Mouse (Mus musculus) liver, embryonic 11.5 days (tissue): ENCODE measurements around the gene Rph3al. TPM values are rescaled to one million over a fixed set of nuclear protein-coding genes. Genes with fewer than 3 reads are reported as not detected.

Experiments used
- ATAC-seq: fragments of 200-750 bp; cut with Nextera tagmentation; replicated peaks from 2 replicates; pipeline ENCODE4 v1.8.0; 2017; ENCODE audit warnings: moderate number of reproducible peaks, mild to moderate bottlenecking, moderate TSS enrichment, moderate library complexity; ENCODE audit not compliant: low FRiP score
- DNase-seq: peaks from one replicate; pipeline ENCODE4 v3.0.0-alpha.2; 2017; ENCODE audit warnings: low spot score
- H3K27ac ChIP-seq: fragments of 300-500 bp; sonication (generic); 2 replicates; pipeline ENCODE4 v1.5.1; 2014; ENCODE audit warnings: mild to moderate bottlenecking, low read depth, low read length, control low read depth
- H3K27me3 ChIP-seq: fragments of 300-500 bp; sonication (generic); replicated peaks from 2 replicates; pipeline ENCODE4 v1.6.1; 2014; ENCODE audit warnings: low read length, mixed read lengths; ENCODE audit not compliant: control insufficient read depth, insufficient read depth
- H3K36me3 ChIP-seq: fragments of 300-500 bp; sonication (generic); 2 replicates; pipeline ENCODE4 v1.6.1; 2014; ENCODE audit warnings: mild to moderate bottlenecking, low read length, moderate library complexity, mixed read lengths; ENCODE audit not compliant: control insufficient read depth, insufficient read depth
- H3K4me1 ChIP-seq: fragments of 300-500 bp; sonication (generic); replicated peaks from 2 replicates; pipeline ENCODE4 v1.6.1; 2014; ENCODE audit warnings: low read length, mixed read lengths; ENCODE audit not compliant: control insufficient read depth, insufficient read depth
- H3K4me2 ChIP-seq: fragments of 300-500 bp; sonication (generic); 2 replicates; pipeline ENCODE4 v1.6.1; 2014; ENCODE audit warnings: mild to moderate bottlenecking, control low read depth, moderate library complexity
- H3K4me3 ChIP-seq: fragments of 300-500 bp; sonication (generic); 2 replicates; pipeline ENCODE4 v1.5.1; 2014; ENCODE audit warnings: low read depth, low read length, control low read depth
- H3K9ac ChIP-seq: fragments of 300-500 bp; sonication (generic); 2 replicates; pipeline ENCODE4 v1.6.1; 2014; ENCODE audit warnings: low read depth, low read length, control low read depth
- H3K9me3 ChIP-seq: fragments of 300-500 bp; sonication (generic); 2 replicates; pipeline ENCODE4 v1.6.1; 2016; ENCODE audit warnings: low read length, inconsistent platforms, mixed read lengths; ENCODE audit not compliant: control insufficient read depth
- WGBS: fragments of 180-500 bp; shearing (Covaris S2); extraction: QIAGEN DNeasy Blood & Tissue Kit; methylation state at CpG from one replicate; pipeline ENCODE4 v1.1.7; 2014; 5-methylcytosine and 5-hydroxymethylcytosine counted together
- polyA plus RNA-seq: library from polyadenylated mRNA; unstranded; fragments of >200 nt; fragmentation: Nextera tagmentation; extraction: Ambion mirVana; gene quantifications from 2 replicates; pipeline ENCODE4 v1.2.1, GENCODE M21; 2014

Gene Rph3al
- polyA plus RNA-seq, 1 experiment from 2014 or later = 1.5 TPM

GRCm38 (mm10) chr11:75893956-75894355 lies 44.3 kb downstream of the Rph3al start:
- WGBS = 69% methylated on average over 2 of the region's 2 CpGs
- no peak for DNase-seq
- Histone ChIP-seq H3K27me3 (peaks cover 3% of the 10 kb centered on the region; the same call in 1 of the 2 replicates), H3K9me3 (no peaks in the 10 kb centered on the region), H3K27ac (no peak overlapping the region), H3K4me3 (no peak overlapping the region), H3K4me1 (0 out of 2 replicates have a peak, but pooled peaks cover 4% of the 10 kb centered on the region), H3K4me2 (no peak overlapping the region), H3K9ac (no peak overlapping the region), H3K36me3 (no peaks in the 10 kb centered on the region)
- no peak for ATAC-seq

- H3K4me1 ChIP-seq = no peaks in the 10 kb centered on the region
- H3K27ac ChIP-seq = no peak overlapping the region
- H3K4me3 ChIP-seq = no peak overlapping the region
- DNase-seq (no peak), ATAC-seq (no peak)
- no peak overlapping the region for H3K9ac ChIP-seq
- no peak overlapping the region for H3K4me2 ChIP-seq
- no peaks in the 10 kb centered on the region for H3K9me3 ChIP-seq
- 74% methylated on average over 3 of the region's 3 CpGs for WGBS
- H3K27me3 ChIP-seq = no peaks in the 10 kb centered on the region
- no peaks in the 10 kb centered on the region for H3K36me3 ChIP-seq
Measured at GRCm38 (mm10) chr11:75887349-75887748, 50.9 kb downstream of the Rph3al start.

- DNase-seq = no peak
Measured at GRCm38 (mm10) chr11:75881234-75881633, 57.0 kb downstream of the Rph3al start.

GRCm38 (mm10) chr11:75880064-75880463 lies 58.2 kb downstream of the Rph3al start:
- H3K27me3 ChIP-seq = no peaks in the 10 kb centered on the region
- 0 out of 2 replicates have a peak, but pooled peaks cover 2% of the 10 kb centered on the region for H3K4me1 ChIP-seq
- no peaks in the 10 kb centered on the region for H3K9me3 ChIP-seq
- no peak overlapping the region for H3K4me3 ChIP-seq
- no peak overlapping the region for H3K4me2 ChIP-seq
- H3K9ac ChIP-seq = no peak overlapping the region
- ATAC-seq = no peak
- no peaks in the 10 kb centered on the region for H3K36me3 ChIP-seq
- H3K27ac ChIP-seq = no peak overlapping the region
- DNase-seq = no peak
- WGBS = 73% methylated on average over 8 of the region's 8 CpGs

More at GRCm38 (mm10) chr11:75881234-75881633, 57.0 kb downstream of the Rph3al start:
- 0 out of 2 replicates have a peak, but pooled peaks cover under 1% of the 10 kb centered on the region for H3K4me1 ChIP-seq
- H3K9me3 ChIP-seq = no peaks in the 10 kb centered on the region
- H3K4me3 ChIP-seq = no peak overlapping the region
- no peaks in the 10 kb centered on the region for H3K27me3 ChIP-seq
- WGBS = 64% methylated on average over 3 of the region's 3 CpGs
- H3K4me2 ChIP-seq = no peak overlapping the region
- H3K36me3 ChIP-seq = no peaks in the 10 kb centered on the region
- H3K9ac ChIP-seq = no peak overlapping the region
- no peak overlapping the region for H3K27ac ChIP-seq
- ATAC-seq = no peak

GRCm38 (mm10) chr11:75878460-75878859 lies 59.8 kb downstream of the Rph3al start:
- Histone ChIP-seq H3K4me2 (no peak overlapping the region), H3K27ac (no peak overlapping the region), H3K9ac (no peak overlapping the region), H3K27me3 (no peaks in the 10 kb centered on the region), H3K4me3 (no peak overlapping the region), H3K36me3 (no peaks in the 10 kb centered on the region), H3K4me1 (0 out of 2 replicates have a peak, but pooled peaks cover 2% of the 10 kb centered on the region), H3K9me3 (no peaks in the 10 kb centered on the region)
- ATAC-seq = no peak
- no peak for DNase-seq
- 76% methylated on average over 8 of the region's 8 CpGs for WGBS

- no peaks in the 10 kb centered on the region for H3K9me3 ChIP-seq
- DNase-seq = no peak
- H3K27ac ChIP-seq = no peak overlapping the region
- 28% methylated on average over 15 of the region's 15 CpGs for WGBS
- no peaks in the 10 kb centered on the region for H3K27me3 ChIP-seq
- H3K9ac ChIP-seq = no peak overlapping the region
- H3K4me2 ChIP-seq = no peak overlapping the region
- no peaks in the 10 kb centered on the region for H3K36me3 ChIP-seq
- no peak overlapping the region for H3K4me3 ChIP-seq
- H3K4me1 ChIP-seq = 0 out of 2 replicates have a peak, but pooled peaks cover 2% of the 10 kb centered on the region
- ATAC-seq = no peak
Measured at GRCm38 (mm10) chr11:75876043-75876780, 62.0 kb downstream of the Rph3al start.

- H3K9ac ChIP-seq = no peak overlapping the region
- WGBS = 93% methylated on average over 1 of the region's 1 CpGs
- H3K4me1 ChIP-seq = 0 out of 2 replicates have a peak, but pooled peaks cover 2% of the 10 kb centered on the region
- DNase-seq (no peak), ATAC-seq (no peak)
- H3K9me3 ChIP-seq = no peaks in the 10 kb centered on the region
- H3K4me3 ChIP-seq = no peak overlapping the region
- no peak overlapping the region for H3K4me2 ChIP-seq
- H3K27ac ChIP-seq = no peak overlapping the region
- H3K27me3 ChIP-seq = 0 out of 2 replicates have a peak, but pooled peaks cover 7% of the 10 kb centered on the region
- H3K36me3 ChIP-seq = no peaks in the 10 kb centered on the region
Measured at GRCm38 (mm10) chr11:75871688-75872087, 66.5 kb downstream of the Rph3al start.

GRCm38 (mm10) chr11:75870947-75871346 lies 67.3 kb downstream of the Rph3al start:
- Histone ChIP-seq H3K36me3 (no peaks in the 10 kb centered on the region), H3K4me2 (no peak overlapping the region), H3K4me3 (no peak overlapping the region), H3K4me1 (no peaks in the 10 kb centered on the region), H3K9ac (no peak overlapping the region), H3K27ac (no peak overlapping the region), H3K9me3 (no peaks in the 10 kb centered on the region), H3K27me3 (0 out of 2 replicates have a peak, but pooled peaks cover 7% of the 10 kb centered on the region)
- WGBS = 63% methylated on average over 4 of the region's 4 CpGs
- DNase-seq = no peak
- ATAC-seq = no peak

GRCm38 (mm10) chr11:75870386-75870785 lies 67.8 kb downstream of the Rph3al start:
- Histone ChIP-seq H3K4me1 (no peaks in the 10 kb centered on the region), H3K9ac (no peak overlapping the region), H3K27ac (no peak overlapping the region), H3K9me3 (no peaks in the 10 kb centered on the region), H3K27me3 (0 out of 2 replicates have a peak, but pooled peaks cover 7% of the 10 kb centered on the region), H3K36me3 (no peaks in the 10 kb centered on the region), H3K4me3 (no peak overlapping the region), H3K4me2 (no peak overlapping the region)
- WGBS = 81% methylated on average over 5 of the region's 5 CpGs
- DNase-seq = no peak
- no peak for ATAC-seq
